In the genomic region with DNA sequence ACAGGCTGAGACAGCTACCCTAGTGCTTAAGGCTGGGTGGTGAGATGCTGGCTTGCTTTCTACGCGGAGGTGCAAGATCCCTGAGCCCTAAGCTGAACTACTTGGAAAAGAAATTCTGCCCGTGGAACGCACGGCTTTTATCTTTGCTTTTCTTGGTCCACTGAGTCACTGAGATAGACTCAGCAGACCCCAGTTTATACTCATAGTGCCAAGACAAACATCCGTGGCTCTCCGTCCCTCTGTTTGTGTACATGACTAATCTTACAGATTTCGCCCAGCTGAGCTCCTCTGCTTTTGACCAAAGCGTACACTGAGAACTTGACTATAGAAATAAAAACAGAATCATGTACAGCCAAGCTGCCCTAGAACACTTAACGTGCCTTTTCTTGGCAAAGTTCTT, we compare ENCODE assay signal across 10 mouse cellular contexts.
DNase-seq lines count a peak whose midpoint lies in the region; ATAC-seq and TF ChIP-seq lines count a peak whose summit lies in the region.
"Had no signal": no experiment of that assay in that cellular context is flagged by ENCODE, and none has a peak within 500 bp of the region (broad histone marks: within the 10 kb centered on the region; RNA-seq: fewer than 3 reads in every experiment).

No protein-coding gene starts in this region.

- no peaks in the 10 kb centered on the region for H3K9me3 ChIP-seq in heart, embryonic 10.5 days
- no peaks in the 10 kb centered on the region for H3K9me3 ChIP-seq in midbrain, embryonic 16.5 days (replicated peaks; ENCODE audit: control insufficient read depth, low read length, poor library complexity, severe bottlenecking)
- H3K9me3 ChIP-seq in midbrain, postnatal 0 days (ENCODE audit: low read length), result no peaks in the 10 kb centered on the region
- no peaks in the 10 kb centered on the region for H3K9me3 ChIP-seq in intestine, embryonic 16.5 days (ENCODE audit: control insufficient read depth, low read length)
- H3K9me3 ChIP-seq in stomach, embryonic 14.5 days (ENCODE audit: control insufficient read depth, low read depth, low read length), result no peaks in the 10 kb centered on the region

- peak overlapping the region; percentile 89 for H3K27ac ChIP-seq in heart, embryonic 10.5 days
- no peak overlapping the region for H3K27ac ChIP-seq in midbrain, embryonic 16.5 days (ENCODE audit: low read length)
- H3K27ac ChIP-seq in midbrain, postnatal 0 days (ENCODE audit: low read depth, low read length), result no peak overlapping the region
- peak overlapping the region; percentile 47 for H3K27ac ChIP-seq in intestine, embryonic 16.5 days (ENCODE audit: low read length)
- H3K27ac ChIP-seq in stomach, embryonic 14.5 days (ENCODE audit: low read length), result no peak overlapping the region
- H3K27ac ChIP-seq: macrophage had no signal

- no peaks in the 10 kb centered on the region for H3K36me3 ChIP-seq in heart, embryonic 10.5 days
- H3K36me3 ChIP-seq in midbrain, embryonic 16.5 days (ENCODE audit: control insufficient read depth, insufficient read depth, low read length), result no peaks in the 10 kb centered on the region
- H3K36me3 ChIP-seq in midbrain, postnatal 0 days (ENCODE audit: insufficient read depth, low read length), result no peaks in the 10 kb centered on the region
- no peaks in the 10 kb centered on the region for H3K36me3 ChIP-seq in intestine, embryonic 16.5 days (ENCODE audit: control insufficient read depth, insufficient read depth, low read length)
- H3K36me3 ChIP-seq in stomach, embryonic 14.5 days (ENCODE audit: control insufficient read depth, insufficient read depth, low read length), result no peaks in the 10 kb centered on the region

- H3K4me1 ChIP-seq in heart, embryonic 10.5 days, result peaks cover 47% of the 10 kb centered on the region
- peaks cover 9% of the 10 kb centered on the region; the same call in 1 of the 2 replicates for H3K4me1 ChIP-seq in midbrain, embryonic 16.5 days (ENCODE audit: control insufficient read depth, insufficient read depth, low read length)
- H3K4me1 ChIP-seq in midbrain, postnatal 0 days (ENCODE audit: insufficient read depth, low read length), result no peaks in the 10 kb centered on the region
- peaks cover 19% of the 10 kb centered on the region for H3K4me1 ChIP-seq in intestine, embryonic 16.5 days (ENCODE audit: control insufficient read depth, insufficient read depth, low read length)
- peaks cover 12% of the 10 kb centered on the region; the same call in 1 of the 2 replicates for H3K4me1 ChIP-seq in stomach, embryonic 14.5 days (ENCODE audit: control insufficient read depth, insufficient read depth, low read length)

- peak overlapping the region; percentile 54 for H3K4me3 ChIP-seq in heart, embryonic 10.5 days
- no peak overlapping the region for H3K4me3 ChIP-seq in midbrain, embryonic 16.5 days (ENCODE audit: low read depth, low read length)
- no peak overlapping the region for H3K4me3 ChIP-seq in midbrain, postnatal 0 days (ENCODE audit: low read depth, low read length)
- H3K4me3 ChIP-seq in intestine, embryonic 16.5 days (ENCODE audit: low read length), result peak overlapping the region; percentile 46
- H3K4me3 ChIP-seq in stomach, embryonic 14.5 days (ENCODE audit: low read depth, low read length), result peak overlapping the region; percentile 24; the same call in 1 of the 2 replicates

- H3K4me2 ChIP-seq in midbrain, embryonic 16.5 days (ENCODE audit: low read length), result no peak overlapping the region
- H3K4me2 ChIP-seq in midbrain, postnatal 0 days (ENCODE audit: low read depth, low read length, poor library complexity, severe bottlenecking), result no peak overlapping the region
- peak overlapping the region; percentile 65 for H3K4me2 ChIP-seq in intestine, embryonic 16.5 days (ENCODE audit: low read depth, low read length)
- H3K4me2 ChIP-seq in stomach, embryonic 14.5 days (replicated peaks; ENCODE audit: low read depth, low read length), result peak overlapping the region; percentile 59

- WGBS in heart, embryonic 10.5 days, result 25% methylated on average over 10 of the region's 10 CpGs
- WGBS in midbrain, embryonic 16.5 days, result 77% methylated on average over 10 of the region's 10 CpGs
- 71% methylated on average over 10 of the region's 10 CpGs for WGBS in midbrain, postnatal 0 days
- WGBS in intestine, embryonic 16.5 days, result 28% methylated on average over 10 of the region's 10 CpGs
- 26% methylated on average over 10 of the region's 10 CpGs for WGBS in stomach, embryonic 14.5 days

- no peak overlapping the region for H3K9ac ChIP-seq in midbrain, embryonic 16.5 days (ENCODE audit: low read depth, low read length)
- H3K9ac ChIP-seq in midbrain, postnatal 0 days (replicated peaks; ENCODE audit: low read length, poor library complexity, severe bottlenecking), result no peak overlapping the region
- no peak overlapping the region for H3K9ac ChIP-seq in intestine, embryonic 16.5 days (ENCODE audit: low read depth, low read length)
- no peak overlapping the region for H3K9ac ChIP-seq in stomach, embryonic 14.5 days (replicated peaks; ENCODE audit: low read depth, low read length)

- H3K27me3 ChIP-seq in heart, embryonic 10.5 days (ENCODE audit: insufficient read depth, poor library complexity, severe bottlenecking), result no peaks in the 10 kb centered on the region
- no peaks in the 10 kb centered on the region for H3K27me3 ChIP-seq in midbrain, embryonic 16.5 days (ENCODE audit: control insufficient read depth, insufficient read depth, low read depth, low read length)
- H3K27me3 ChIP-seq in midbrain, postnatal 0 days (ENCODE audit: insufficient read depth, low read length), result 0 out of 2 replicates have a peak, but pooled peaks cover 5% of the 10 kb centered on the region
- no peaks in the 10 kb centered on the region for H3K27me3 ChIP-seq in intestine, embryonic 16.5 days (replicated peaks; ENCODE audit: control insufficient read depth, insufficient read depth, low read length)
- H3K27me3 ChIP-seq in stomach, embryonic 14.5 days (ENCODE audit: control insufficient read depth, insufficient read depth, low read length), result no peaks in the 10 kb centered on the region
- H3K27me3 ChIP-seq: CH12.LX had no signal

- no peak for TF ChIP-seq CTCF in midbrain, postnatal 0 days (IDR thresholded peaks at IDR 0.05)

- peak; percentile 12; the same call in 1 of the 2 replicates for ATAC-seq in midbrain, embryonic 16.5 days
- no peak for ATAC-seq in midbrain, postnatal 0 days (ENCODE audit: low FRiP score)
- ATAC-seq in intestine, embryonic 16.5 days, result peak; percentile 21; the same call in 1 of the 2 replicates
- no peak for ATAC-seq in stomach, embryonic 14.5 days (ENCODE audit: insufficient number of reproducible peaks, insufficient read depth, low FRiP score, low read depth)

- no peak for DNase-seq in heart, embryonic 10.5 days (ENCODE audit: low spot score)
- no peak for DNase-seq in heart, postnatal 4 days
- no peak for DNase-seq in midbrain, postnatal 0 days (ENCODE audit: low spot score)
- no peak for DNase-seq in cerebellum, adult 8-10 months
- no peak for DNase-seq in layer of hippocampus, postnatal 36 days

Comparison
In these comparisons a context has a peak if more than half of its experiments do, and no peak if none do; other contexts are left out.
1. ATAC-seq: peak in midbrain, embryonic 16.5 days (single experiment) and intestine, embryonic 16.5 days (single experiment); none in midbrain, postnatal 0 days (single experiment) and stomach, embryonic 14.5 days (single experiment).
2. H3K27ac ChIP-seq: peak in heart, embryonic 10.5 days (single experiment) and intestine, embryonic 16.5 days (single experiment); none in midbrain, embryonic 16.5 days (single experiment), midbrain, postnatal 0 days (single experiment) and stomach, embryonic 14.5 days (single experiment).
3. H3K4me3 ChIP-seq: peak in heart, embryonic 10.5 days (single experiment), intestine, embryonic 16.5 days (single experiment) and stomach, embryonic 14.5 days (single experiment); none in midbrain, embryonic 16.5 days (single experiment) and midbrain, postnatal 0 days (single experiment).
4. H3K4me2 ChIP-seq: peak in intestine, embryonic 16.5 days (single experiment) and stomach, embryonic 14.5 days (single experiment); none in midbrain, embryonic 16.5 days (single experiment) and midbrain, postnatal 0 days (single experiment).